Mouse (Mus musculus): ENCODE measurements around the gene Lair1. TPM values are rescaled to one million over a fixed set of nuclear protein-coding genes. Genes with fewer than 3 reads are reported as not detected.
"Not testable (repeated sequence)": the region's sequence is repeated elsewhere in the genome, so short reads cannot be mapped to it uniquely, and the experiment has no call there.

Gene Lair1
- polyA plus RNA-seq, 1 experiment, result 34.1 TPM

DNA sequence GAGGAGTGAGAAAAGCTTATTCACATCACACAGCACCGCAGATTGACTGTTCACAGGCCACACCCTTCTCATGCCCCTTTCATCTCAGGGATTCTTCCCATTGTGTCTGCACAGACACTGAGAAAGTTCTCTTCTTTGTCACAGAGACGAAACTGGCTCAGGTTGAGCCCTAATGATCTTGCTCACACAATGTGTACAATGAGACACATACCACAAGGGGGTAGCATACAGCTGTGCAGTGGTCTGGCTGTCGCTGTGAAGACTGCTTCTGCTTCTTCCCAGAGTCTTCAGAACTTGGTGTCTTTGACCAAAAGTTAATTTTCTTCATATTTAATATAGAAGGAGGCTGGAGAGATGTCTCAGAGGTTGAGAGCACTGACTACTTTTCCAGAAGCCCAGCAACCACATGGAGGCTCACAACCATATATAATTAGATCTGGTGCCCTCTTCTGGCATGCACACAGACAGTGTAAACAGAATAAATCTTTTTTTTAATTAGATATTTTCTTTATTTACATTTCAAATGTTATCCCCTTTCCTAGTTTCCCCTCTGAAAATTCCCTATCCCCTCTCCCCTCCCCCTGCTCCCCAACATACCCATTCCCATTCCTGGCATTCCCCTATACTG is 36.1 kb downstream of the Lair1 start:
- peak; percentile 29 to 49 for DNase-seq (ENCODE audit: low read depth in 1 of 2, low spot score in 2 of 2)
- H3K27me3 ChIP-seq (ENCODE audit: control insufficient read depth, insufficient read depth, low read length), result no peaks in the 10 kb centered on the region
- no peaks in the 10 kb centered on the region for H3K36me3 ChIP-seq (ENCODE audit: control insufficient read depth, insufficient read depth, low read length)
- 27% methylated on average over 3 of the region's 3 CpGs for WGBS
- H3K27ac ChIP-seq (ENCODE audit: insufficient read depth, low read length), result no peak overlapping the region
- H3K4me1 ChIP-seq (ENCODE audit: control insufficient read depth, insufficient read depth, insufficient read length), result no peaks in the 10 kb centered on the region
- H3K4me3 ChIP-seq (ENCODE audit: extremely low read depth, insufficient read depth, insufficient read length), result no peak overlapping the region
- peak; percentile 72; the same call in 1 of the 2 replicates for TF ChIP-seq CTCF (IDR thresholded peaks at IDR 0.05; ENCODE audit: extremely low read depth, insufficient read depth, insufficient read length, insufficient replicate concordance)
- TF ChIP-seq POLR2A (IDR thresholded peaks at IDR 0.05; ENCODE audit: low read depth, low read length), result no peak

DNA sequence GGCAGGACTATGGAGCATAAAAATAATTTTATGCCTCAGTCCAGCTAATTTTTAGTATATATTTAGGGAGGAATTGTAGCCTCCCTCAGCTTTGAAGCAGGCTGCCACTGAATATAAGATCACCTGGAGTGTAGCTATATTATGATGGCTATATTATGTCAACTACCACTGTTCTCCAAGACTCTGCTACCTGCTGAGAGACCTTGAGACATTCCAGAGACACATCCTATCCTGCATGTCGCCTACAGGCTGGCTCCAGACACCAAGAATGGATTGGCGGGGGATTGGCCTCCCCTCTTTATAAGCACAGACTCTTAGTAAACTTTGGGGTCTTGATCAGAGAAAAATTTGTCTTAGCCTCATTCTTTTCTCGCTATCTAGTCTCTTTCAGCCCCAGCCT is 58.4 kb downstream of the Lair1 start:
- not testable (repeated sequence) for H3K36me3 ChIP-seq (ENCODE audit: control insufficient read depth, insufficient read depth, low read length); H3K27me3 ChIP-seq (ENCODE audit: control insufficient read depth, insufficient read depth, low read length); H3K27ac ChIP-seq (ENCODE audit: insufficient read depth, low read length); H3K4me3 ChIP-seq (ENCODE audit: extremely low read depth, insufficient read depth, insufficient read length); DNase-seq (ENCODE audit: low read depth in 1 of 2, low spot score in 2 of 2); H3K4me1 ChIP-seq (ENCODE audit: control insufficient read depth, insufficient read depth, insufficient read length)
- 72% methylated on average over 3 of the region's 3 CpGs for WGBS

DNA sequence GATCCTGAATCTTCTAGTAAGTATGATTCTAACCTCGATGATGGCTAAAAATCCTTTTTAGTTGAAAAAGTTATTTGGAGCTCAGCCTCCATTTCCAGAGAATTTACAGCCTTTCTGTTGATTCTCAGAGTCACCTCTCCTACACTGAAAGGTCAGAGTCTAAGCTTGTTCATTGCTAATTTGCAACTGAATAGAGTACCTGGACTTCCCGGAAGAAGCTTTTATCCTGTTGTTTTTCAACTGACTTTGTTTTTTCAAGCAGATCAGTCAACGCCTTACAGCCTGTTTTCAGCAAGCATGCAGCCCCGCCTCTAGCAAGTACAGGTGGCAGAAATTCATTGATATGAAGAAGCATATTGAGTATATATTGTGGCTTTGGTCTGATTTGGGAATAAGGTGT is 59.0 kb downstream of the Lair1 start:
- not testable (repeated sequence) for H3K27ac ChIP-seq (ENCODE audit: insufficient read depth, low read length); DNase-seq (ENCODE audit: low read depth in 1 of 2, low spot score in 2 of 2); H3K36me3 ChIP-seq (ENCODE audit: control insufficient read depth, insufficient read depth, low read length); H3K4me1 ChIP-seq (ENCODE audit: control insufficient read depth, insufficient read depth, insufficient read length); H3K4me3 ChIP-seq (ENCODE audit: extremely low read depth, insufficient read depth, insufficient read length); H3K27me3 ChIP-seq (ENCODE audit: control insufficient read depth, insufficient read depth, low read length)
- 86% methylated on average over 4 of the region's 4 CpGs for WGBS

GRCm38 (mm10) chr7:3962017-3962416 is 101.0 kb downstream of the Lair1 start:
- no peaks in the 10 kb centered on the region for H3K36me3 ChIP-seq (ENCODE audit: control insufficient read depth, insufficient read depth, low read length)

DNA sequence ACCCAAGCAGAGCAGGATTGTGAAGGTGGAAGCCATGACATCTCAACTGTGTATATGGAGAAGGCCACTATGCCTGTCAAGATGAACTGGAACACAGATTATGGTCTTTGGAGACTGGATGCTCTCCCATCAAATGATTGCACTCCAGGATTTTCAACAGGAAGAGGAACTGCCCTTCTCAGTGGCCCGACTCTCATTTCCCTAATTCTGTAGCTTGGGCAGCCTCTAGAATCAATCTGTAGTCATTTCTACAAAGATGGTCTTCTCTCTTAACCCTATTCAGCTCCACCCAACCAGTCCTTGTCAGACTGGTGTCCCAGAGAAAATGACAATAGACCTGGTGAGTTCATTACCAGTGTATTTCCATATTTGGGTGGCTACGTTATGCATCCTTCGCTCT is 105.6 kb downstream of the Lair1 start:
- H3K27ac ChIP-seq (ENCODE audit: insufficient read depth, low read length), result no peak overlapping the region
- 67% methylated on average over 3 of the region's 3 CpGs for WGBS
- no peaks in the 10 kb centered on the region for H3K36me3 ChIP-seq (ENCODE audit: control insufficient read depth, insufficient read depth, low read length)
- no peak overlapping the region for H3K4me3 ChIP-seq (ENCODE audit: extremely low read depth, insufficient read depth, insufficient read length)
- DNase-seq (ENCODE audit: low read depth in 1 of 2, low spot score in 2 of 2), result no peak
- no peaks in the 10 kb centered on the region for H3K27me3 ChIP-seq (ENCODE audit: control insufficient read depth, insufficient read depth, low read length)
- no peaks in the 10 kb centered on the region for H3K4me1 ChIP-seq (ENCODE audit: control insufficient read depth, insufficient read depth, insufficient read length)
- no peak for TF ChIP-seq CTCF (IDR thresholded peaks at IDR 0.05; ENCODE audit: extremely low read depth, insufficient read depth, insufficient read length, insufficient replicate concordance)
- TF ChIP-seq POLR2A (IDR thresholded peaks at IDR 0.05; ENCODE audit: low read depth, low read length), result no peak

More at GRCm38 (mm10) chr7:3962017-3962416, 101.0 kb downstream of the Lair1 start:
- Histone ChIP-seq H3K27me3 (ENCODE audit: control insufficient read depth, insufficient read depth, low read length) (no peaks in the 10 kb centered on the region), H3K27ac (ENCODE audit: insufficient read depth, low read length) (no peak overlapping the region), H3K4me1 (ENCODE audit: control insufficient read depth, insufficient read depth, insufficient read length) (no peaks in the 10 kb centered on the region), H3K4me3 (ENCODE audit: extremely low read depth, insufficient read depth, insufficient read length) (no peak overlapping the region)
- no peak for TF ChIP-seq POLR2A (IDR thresholded peaks at IDR 0.05; ENCODE audit: low read depth, low read length)
- TF ChIP-seq CTCF (IDR thresholded peaks at IDR 0.05; ENCODE audit: extremely low read depth, insufficient read depth, insufficient read length, insufficient replicate concordance), result no peak
- 69% methylated on average over 2 of the region's 2 CpGs for WGBS
- no peak for DNase-seq (ENCODE audit: low read depth in 1 of 2, low spot score in 2 of 2)

Other genes starting within 250 kb of the Lair1 start
- 3.7 and 4.5 TPM in 2 replicates for gene Gm15448, start 237.5 kb downstream of the Lair1 start, polyA plus RNA-seq (2012; rRNA removed)
- gene Pira2, start 218.2 kb downstream of the Lair1 start, polyA plus RNA-seq (2012; rRNA removed), result 5.0 and 13.3 TPM in 2 replicates
- 7.0 and 18.4 TPM in 2 replicates for gene Gm14548, start 165.1 kb downstream of the Lair1 start, polyA plus RNA-seq (2012; rRNA removed)
- 7.3 and 9.0 TPM in 2 replicates for gene Lilra6, start 147.7 kb downstream of the Lair1 start, polyA plus RNA-seq (2012; rRNA removed)
- gene Ttyh1, start 56.2 kb upstream of the Lair1 start, polyA plus RNA-seq (2012; rRNA removed), result 5.2 TPM in 2 replicates
- 420 and 586 TPM in 2 replicates for gene Leng8, start 73.8 kb upstream of the Lair1 start, polyA plus RNA-seq (2012; rRNA removed)
- 9.9 and 13.7 TPM in 2 replicates for gene Leng9, start 87.2 kb upstream of the Lair1 start, polyA plus RNA-seq (2012; rRNA removed)
- 13.2 and 19.2 TPM in 2 replicates for gene Cdc42ep5, start 101.7 kb upstream of the Lair1 start, polyA plus RNA-seq (2012; rRNA removed)
- gene Lilra5, start 174.6 kb upstream of the Lair1 start, polyA plus RNA-seq (2012; rRNA removed), result 0.52 and 1.5 TPM in 2 replicates

All from spleen, adult 2 months (tissue).